Mouse (Mus musculus) adrenal gland, postnatal 14 days (tissue): ENCODE measurements at regions not wholly inside any gene's neighbourhood (a gene's known extent, or its start where the extent isn't known, plus 50 kb on each side); places are given as distances from the start of the nearest gene placed in this dataset.

Experiments used
- DNase-seq: peaks from one replicate; pipeline ENCODE4 v3.0.0; 2021; ENCODE audit warnings: mixed read lengths

- DNase-seq = no peak
Measured at GRCm38 (mm10) chr9:31794911-31795310, 118.4 kb downstream of the Barx2 start.

- DNase-seq = no peak
Measured at GRCm38 (mm10) chr9:31775956-31776355, 137.3 kb downstream of the Barx2 start.

- DNase-seq = no peak
Measured at GRCm38 (mm10) chr9:31765401-31765800, 147.9 kb downstream of the Barx2 start.

- DNase-seq = no peak
Measured at GRCm38 (mm10) chr9:31757894-31758561, 155.2 kb downstream of the Barx2 start.

GRCm38 (mm10) chr9:31730443-31730842 lies 182.8 kb downstream of the Barx2 start:
- no peak for DNase-seq

GRCm38 (mm10) chr9:31719309-31719708 lies 194.0 kb downstream of the Barx2 start:
- DNase-seq = no peak

GRCm38 (mm10) chr9:31710022-31710421 lies 203.2 kb downstream of the Barx2 start:
- DNase-seq = no peak

GRCm38 (mm10) chr9:31706688-31707087 lies 206.6 kb downstream of the Barx2 start:
- DNase-seq = no peak

- peak; percentile 49 for DNase-seq
Measured at GRCm38 (mm10) chr9:31690921-31691475, 222.3 kb downstream of the Barx2 start.

GRCm38 (mm10) chr9:31688398-31688705 lies 224.1 kb upstream of the Tmem45b start:
- no peak for DNase-seq

- DNase-seq = peak; percentile 69
Measured at GRCm38 (mm10) chr9:31687686-31688397, 223.6 kb upstream of the Tmem45b start.

- DNase-seq = no peak
Measured at GRCm38 (mm10) chr9:31686466-31686865, 222.2 kb upstream of the Tmem45b start.

GRCm38 (mm10) chr9:31684812-31685188 lies 220.5 kb upstream of the Tmem45b start:
- no peak for DNase-seq

GRCm38 (mm10) chr9:31684099-31684811 lies 220.0 kb upstream of the Tmem45b start:
- DNase-seq = no peak

- no peak for DNase-seq
Measured at GRCm38 (mm10) chr9:31683302-31684081, 219.2 kb upstream of the Tmem45b start.

GRCm38 (mm10) chr9:31682893-31683292 lies 218.6 kb upstream of the Tmem45b start:
- DNase-seq = no peak

- DNase-seq = no peak
Measured at GRCm38 (mm10) chr9:31677150-31677549, 212.9 kb upstream of the Tmem45b start.

GRCm38 (mm10) chr9:31659026-31659425 lies 194.8 kb upstream of the Tmem45b start:
- no peak for DNase-seq

GRCm38 (mm10) chr9:31657612-31658011 lies 193.3 kb upstream of the Tmem45b start:
- no peak for DNase-seq

GRCm38 (mm10) chr9:31656676-31657075 lies 192.4 kb upstream of the Tmem45b start:
- peak; percentile 66 for DNase-seq

- no peak for DNase-seq
Measured at GRCm38 (mm10) chr9:31654747-31655146, 190.5 kb upstream of the Tmem45b start.

- no peak for DNase-seq
Measured at GRCm38 (mm10) chr9:31654213-31654612, 190.0 kb upstream of the Tmem45b start.
